Mouse (Mus musculus): ENCODE measurements around the gene Gm20388. TPM values are rescaled to one million over a fixed set of nuclear protein-coding genes. Genes with fewer than 3 reads are reported as not detected.
A peak's percentile ranks its signal among the peaks of the same experiment; 100 is the strongest.
"Not testable (repeated sequence)": the region's sequence is repeated elsewhere in the genome, so short reads cannot be mapped to it uniquely, and the experiment has no call there.

The Gm20388 gene
- polyA plus RNA-seq, 1 experiment from 2014 or later, result 1.7 TPM

GRCm38 (mm10) chr8:121418081-121418480 lies 1507.4 kb downstream of the Gm20388 start:
- DNase-seq (ENCODE audit: low spot score), result no peak
- Histone ChIP-seq H3K4me1 (replicated peaks) (peaks cover 15% of the 10 kb centered on the region), H3K27me3 (ENCODE audit: insufficient read depth, poor library complexity, severe bottlenecking) (no peaks in the 10 kb centered on the region), H3K36me3 (no peaks in the 10 kb centered on the region), H3K27ac (0 out of 2 replicates have a peak overlapping the region, but pooled peaks have one; percentile 29), H3K9me3 (no peaks in the 10 kb centered on the region; the same call in 1 of the 2 replicates), H3K4me3 (no peak overlapping the region)
- WGBS, result 48% methylated on average over 6 of the region's 6 CpGs

DNA sequence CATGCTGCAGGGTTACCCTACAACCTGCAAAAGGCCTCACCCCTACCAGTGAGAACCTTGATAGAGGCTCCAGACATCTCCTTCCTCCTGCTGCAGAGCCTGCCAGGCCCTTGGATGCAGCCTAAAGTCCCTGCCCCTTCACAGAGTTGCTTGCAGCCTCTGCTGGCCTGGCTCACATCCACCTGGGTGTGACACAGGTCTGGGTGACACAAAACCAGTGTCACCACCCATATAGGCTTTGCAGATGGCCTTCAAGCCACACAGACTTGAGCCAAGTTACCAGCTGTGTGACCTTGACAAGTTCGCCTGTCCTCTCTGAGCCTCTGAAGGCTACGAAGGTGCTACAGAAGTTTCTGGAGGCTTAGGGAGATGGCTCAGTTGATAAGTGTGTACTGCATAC lies 1508.9 kb downstream of the Gm20388 start:
- DNase-seq (ENCODE audit: low spot score), result no peak
- H3K27me3 ChIP-seq (ENCODE audit: insufficient read depth, poor library complexity, severe bottlenecking), result no peaks in the 10 kb centered on the region
- H3K9me3 ChIP-seq, result no peaks in the 10 kb centered on the region; the same call in 1 of the 2 replicates
- no peaks in the 10 kb centered on the region for H3K36me3 ChIP-seq
- no peak overlapping the region for H3K27ac ChIP-seq
- H3K4me3 ChIP-seq, result no peak overlapping the region
- WGBS, result 90% methylated on average over 2 of the region's 2 CpGs
- peaks cover 15% of the 10 kb centered on the region for H3K4me1 ChIP-seq (replicated peaks)

DNA sequence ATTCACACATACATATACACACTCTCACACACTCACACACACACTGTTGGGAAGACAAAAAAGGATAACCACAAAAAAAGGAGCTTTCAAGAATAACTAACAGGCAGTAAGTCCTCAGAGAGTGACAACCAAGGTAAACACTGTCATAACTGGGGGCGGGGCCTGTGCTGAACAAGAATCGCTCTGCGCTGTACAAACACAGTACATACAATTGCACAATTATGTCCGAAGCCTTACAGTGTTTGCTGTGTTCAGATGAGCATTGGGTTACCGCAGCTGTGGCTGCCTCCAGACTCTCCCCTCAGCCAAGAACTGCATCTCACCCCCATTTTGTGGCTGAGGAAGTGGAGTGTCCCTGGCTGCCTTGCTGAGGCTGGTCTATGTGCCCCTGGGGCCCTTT lies 1510.4 kb downstream of the Gm20388 start:
- 86% methylated on average over 5 of the region's 5 CpGs for WGBS

GRCm38 (mm10) chr8:121424080-121424479 lies 1513.4 kb downstream of the Gm20388 start:
- WGBS, result 96% methylated on average over 10 of the region's 10 CpGs

More for the DNA sequence above, 1510.4 kb downstream of the Gm20388 start:
- no peaks in the 10 kb centered on the region for H3K27me3 ChIP-seq (ENCODE audit: insufficient read depth, poor library complexity, severe bottlenecking)
- no peaks in the 10 kb centered on the region; the same call in 1 of the 2 replicates for H3K9me3 ChIP-seq
- no peak overlapping the region for H3K4me3 ChIP-seq
- H3K36me3 ChIP-seq, result no peaks in the 10 kb centered on the region
- no peak overlapping the region for H3K27ac ChIP-seq
- no peak for DNase-seq (ENCODE audit: low spot score)
- H3K4me1 ChIP-seq (replicated peaks), result peaks cover 15% of the 10 kb centered on the region

GRCm38 (mm10) chr8:121424600-121424999 lies 1514.0 kb downstream of the Gm20388 start:
- Histone ChIP-seq H3K4me1 (replicated peaks) (peaks cover 4% of the 10 kb centered on the region; the same call in 1 of the 2 replicates), H3K27me3 (ENCODE audit: insufficient read depth, poor library complexity, severe bottlenecking) (no peaks in the 10 kb centered on the region), H3K9me3 (no peaks in the 10 kb centered on the region; the same call in 1 of the 2 replicates), H3K36me3 (no peaks in the 10 kb centered on the region), H3K27ac (no peak overlapping the region), H3K4me3 (no peak overlapping the region)
- no peak for DNase-seq (ENCODE audit: low spot score)
- 87% methylated on average over 14 of the region's 14 CpGs for WGBS

More at GRCm38 (mm10) chr8:121424080-121424479, 1513.4 kb downstream of the Gm20388 start:
- Histone ChIP-seq H3K36me3 (no peaks in the 10 kb centered on the region), H3K27me3 (ENCODE audit: insufficient read depth, poor library complexity, severe bottlenecking) (no peaks in the 10 kb centered on the region), H3K4me3 (no peak overlapping the region), H3K27ac (no peak overlapping the region), H3K4me1 (replicated peaks) (peaks cover 1% of the 10 kb centered on the region; the same call in 1 of the 2 replicates), H3K9me3 (no peaks in the 10 kb centered on the region; the same call in 1 of the 2 replicates)
- no peak for DNase-seq (ENCODE audit: low spot score)

GRCm38 (mm10) chr8:121431499-121431898 lies 1520.9 kb downstream of the Gm20388 start:
- H3K27ac ChIP-seq, result 0 out of 2 replicates have a peak overlapping the region, but pooled peaks have one; percentile 29
- DNase-seq (ENCODE audit: low spot score), result no peak
- no peak overlapping the region for H3K4me3 ChIP-seq
- H3K36me3 ChIP-seq, result no peaks in the 10 kb centered on the region
- no peaks in the 10 kb centered on the region for H3K9me3 ChIP-seq
- H3K4me1 ChIP-seq (replicated peaks), result peaks cover 24% of the 10 kb centered on the region
- WGBS, result 79% methylated on average over 8 of the region's 8 CpGs
- peaks cover 43% of the 10 kb centered on the region for H3K27me3 ChIP-seq (ENCODE audit: insufficient read depth, poor library complexity, severe bottlenecking)

GRCm38 (mm10) chr8:121433466-121433865 lies 1522.8 kb downstream of the Gm20388 start:
- Histone ChIP-seq H3K9me3 (no peaks in the 10 kb centered on the region), H3K4me1 (replicated peaks) (peaks cover 41% of the 10 kb centered on the region), H3K27ac (peak overlapping the region; percentile 67)

GRCm38 (mm10) chr8:121436656-121437055 lies 1526.0 kb downstream of the Gm20388 start:
- Histone ChIP-seq H3K4me3 (no peak overlapping the region), H3K27me3 (ENCODE audit: insufficient read depth, poor library complexity, severe bottlenecking) (peaks cover 54% of the 10 kb centered on the region), H3K27ac (peak overlapping the region; percentile 67), H3K9me3 (no peaks in the 10 kb centered on the region), H3K36me3 (no peaks in the 10 kb centered on the region), H3K4me1 (replicated peaks) (peaks cover 61% of the 10 kb centered on the region)
- no peak for DNase-seq (ENCODE audit: low spot score)
- WGBS, result 68% methylated on average over 5 of the region's 5 CpGs

More at GRCm38 (mm10) chr8:121433466-121433865, 1522.8 kb downstream of the Gm20388 start:
- Histone ChIP-seq H3K27me3 (ENCODE audit: insufficient read depth, poor library complexity, severe bottlenecking) (peaks cover 46% of the 10 kb centered on the region), H3K4me3 (no peak overlapping the region), H3K36me3 (no peaks in the 10 kb centered on the region)
- DNase-seq (ENCODE audit: low spot score), result peak; percentile 62
- WGBS, result 8% methylated on average over 17 of the region's 17 CpGs

GRCm38 (mm10) chr8:121437506-121437905 lies 1526.9 kb downstream of the Gm20388 start:
- no peaks in the 10 kb centered on the region for H3K36me3 ChIP-seq
- DNase-seq (ENCODE audit: low spot score), result no peak
- peak overlapping the region; percentile 76 for H3K27ac ChIP-seq
- peaks cover 66% of the 10 kb centered on the region for H3K4me1 ChIP-seq (replicated peaks)
- no peaks in the 10 kb centered on the region for H3K9me3 ChIP-seq
- no peak overlapping the region for H3K4me3 ChIP-seq
- WGBS, result 65% methylated on average over 6 of the region's 6 CpGs
- H3K27me3 ChIP-seq (ENCODE audit: insufficient read depth, poor library complexity, severe bottlenecking), result peaks cover 46% of the 10 kb centered on the region

GRCm38 (mm10) chr8:121438111-121438510 lies 1527.5 kb downstream of the Gm20388 start:
- peak; percentile 59 for DNase-seq (ENCODE audit: low spot score)
- H3K4me3 ChIP-seq, result no peak overlapping the region
- H3K4me1 ChIP-seq (replicated peaks), result peaks cover 62% of the 10 kb centered on the region
- H3K27ac ChIP-seq, result peak overlapping the region; percentile 76
- H3K9me3 ChIP-seq, result no peaks in the 10 kb centered on the region
- H3K36me3 ChIP-seq, result no peaks in the 10 kb centered on the region
- WGBS, result 20% methylated on average over 6 of the region's 6 CpGs
- peaks cover 40% of the 10 kb centered on the region for H3K27me3 ChIP-seq (ENCODE audit: insufficient read depth, poor library complexity, severe bottlenecking)

DNA sequence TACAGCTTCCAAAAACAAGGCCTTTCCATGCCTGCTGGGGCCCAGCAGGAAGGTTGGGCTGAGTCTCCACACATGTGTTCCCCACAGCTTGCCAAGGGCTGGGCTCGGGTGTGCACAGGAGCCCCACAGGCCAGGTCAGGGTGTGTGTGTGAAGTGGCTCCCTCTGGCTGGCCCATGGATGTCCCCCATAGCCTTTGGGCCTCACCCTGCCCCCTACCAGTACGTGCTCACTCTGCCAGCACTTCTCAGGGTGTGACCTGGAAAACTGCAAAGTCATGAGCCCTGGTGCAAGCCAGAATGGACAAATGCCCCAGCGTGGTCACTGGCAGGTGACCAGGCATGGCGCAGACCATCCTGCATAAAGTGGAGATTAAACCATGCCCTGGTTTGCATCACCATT lies 1528.7 kb downstream of the Gm20388 start:
- Histone ChIP-seq H3K27me3 (ENCODE audit: insufficient read depth, poor library complexity, severe bottlenecking) (peaks cover 29% of the 10 kb centered on the region), H3K9me3 (no peaks in the 10 kb centered on the region), H3K4me3 (no peak overlapping the region), H3K4me1 (replicated peaks) (peaks cover 56% of the 10 kb centered on the region), H3K27ac (peak overlapping the region; percentile 24), H3K36me3 (no peaks in the 10 kb centered on the region)
- 67% methylated on average over 4 of the region's 4 CpGs for WGBS
- DNase-seq (ENCODE audit: low spot score), result no peak

DNA sequence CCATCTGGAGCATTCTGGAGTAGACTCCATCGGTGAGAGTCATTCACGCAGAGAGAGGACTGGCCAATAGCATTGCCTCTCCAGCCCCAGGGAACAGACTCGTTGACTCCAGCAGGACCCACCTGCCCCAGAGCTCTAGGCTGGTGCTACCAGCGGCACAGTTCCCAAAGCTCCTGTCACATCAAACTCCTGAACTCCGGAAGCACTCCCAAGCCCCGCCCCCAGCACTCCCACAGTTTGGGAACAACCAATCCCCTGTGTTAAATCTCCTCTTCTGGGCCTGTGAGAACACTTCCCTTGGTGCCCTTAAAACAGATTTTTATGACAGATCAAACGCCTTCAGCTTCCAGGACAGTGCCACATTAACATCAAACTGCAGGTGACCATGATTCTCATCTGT lies 1532.7 kb downstream of the Gm20388 start:
- Histone ChIP-seq H3K4me1 (replicated peaks) (peaks cover 49% of the 10 kb centered on the region), H3K4me3 (no peak overlapping the region), H3K27ac (no peak overlapping the region), H3K9me3 (no peaks in the 10 kb centered on the region), H3K27me3 (ENCODE audit: insufficient read depth, poor library complexity, severe bottlenecking) (peaks cover 27% of the 10 kb centered on the region), H3K36me3 (no peaks in the 10 kb centered on the region)
- 66% methylated on average over 7 of the region's 7 CpGs for WGBS
- DNase-seq (ENCODE audit: low spot score), result no peak

- WGBS, result 92% methylated on average over 1 of the region's 1 CpGs
- not testable (repeated sequence) for H3K36me3 ChIP-seq
Measured at GRCm38 (mm10) chr8:121444521-121444920, 1533.9 kb downstream of the Gm20388 start.

More at GRCm38 (mm10) chr8:121444521-121444920, 1533.9 kb downstream of the Gm20388 start:
- not testable (repeated sequence) for H3K27ac ChIP-seq; DNase-seq (ENCODE audit: low spot score); H3K9me3 ChIP-seq; H3K4me3 ChIP-seq
- Histone ChIP-seq H3K4me1 (replicated peaks) (peaks cover 37% of the 10 kb centered on the region), H3K27me3 (ENCODE audit: insufficient read depth, poor library complexity, severe bottlenecking) (peaks cover 25% of the 10 kb centered on the region)

Data from hindbrain, embryonic 10.5 days (tissue).